Mouse (Mus musculus) heart, embryonic 16.5 days (tissue): ENCODE measurements around the gene Acer2. TPM values are rescaled to one million over a fixed set of nuclear protein-coding genes. Genes with fewer than 3 reads are reported as not detected.

Source experiments
- ATAC-seq: fragments of 200-750 bp; cut with Nextera tagmentation; replicated peaks from 2 replicates; pipeline ENCODE4 v1.8.0; 2017; ENCODE audit warnings: moderate number of reproducible peaks; ENCODE audit not compliant: insufficient read depth, low FRiP score; ENCODE audit errors: extremely low read depth
- H3K27ac ChIP-seq: fragments of 300-500 bp; sonication (generic); 2 replicates; pipeline ENCODE4 v1.5.1; 2014; ENCODE audit warnings: mild to moderate bottlenecking, low read length, control low read depth, moderate library complexity
- H3K27me3 ChIP-seq: fragments of 300-500 bp; sonication (generic); 2 replicates; pipeline ENCODE4 v1.6.1; 2014; ENCODE audit warnings: low read length, mixed read lengths; ENCODE audit not compliant: control insufficient read depth, insufficient read depth
- H3K36me3 ChIP-seq: fragments of 300-500 bp; sonication (generic); 2 replicates; pipeline ENCODE4 v1.6.1; 2014; ENCODE audit not compliant: control insufficient read depth, insufficient read depth
- H3K4me1 ChIP-seq: fragments of 300-500 bp; sonication (generic); 2 replicates; pipeline ENCODE4 v1.6.1; 2014; ENCODE audit warnings: low read length, mixed read lengths; ENCODE audit not compliant: control insufficient read depth, insufficient read depth
- H3K4me2 ChIP-seq: fragments of 300-500 bp; sonication (generic); 2 replicates; pipeline ENCODE4 v1.6.1; 2014; ENCODE audit warnings: low read depth, mild to moderate bottlenecking, control low read depth, low read length
- H3K4me3 ChIP-seq: fragments of 300-500 bp; sonication (generic); 2 replicates; pipeline ENCODE4 v1.5.1; 2014; ENCODE audit warnings: mild to moderate bottlenecking, control low read depth, low read length
- H3K9ac ChIP-seq: fragments of 300-500 bp; sonication (generic); 2 replicates; pipeline ENCODE4 v1.6.1; 2014; ENCODE audit warnings: low read length, control low read depth
- H3K9me3 ChIP-seq: fragments of 300-500 bp; sonication (generic); replicated peaks from 2 replicates; pipeline ENCODE4 v1.6.1; 2016; ENCODE audit warnings: low read length; ENCODE audit not compliant: control insufficient read depth
- WGBS: fragments of 180-500 bp; shearing (Covaris S2); extraction: QIAGEN DNeasy Blood & Tissue Kit; methylation state at CpG from one replicate; pipeline ENCODE4 v1.1.7; 2014; 5-methylcytosine and 5-hydroxymethylcytosine counted together
- polyA plus RNA-seq: library from polyadenylated mRNA; unstranded; fragments of >200 nt; fragmentation: Nextera tagmentation; extraction: Ambion mirVana; gene quantifications from 2 replicates; pipeline ENCODE4 v1.2.1, GENCODE M21; 2015

Gene Acer2
- polyA plus RNA-seq, 1 experiment from 2014 or later = 31.2 TPM

DNA sequence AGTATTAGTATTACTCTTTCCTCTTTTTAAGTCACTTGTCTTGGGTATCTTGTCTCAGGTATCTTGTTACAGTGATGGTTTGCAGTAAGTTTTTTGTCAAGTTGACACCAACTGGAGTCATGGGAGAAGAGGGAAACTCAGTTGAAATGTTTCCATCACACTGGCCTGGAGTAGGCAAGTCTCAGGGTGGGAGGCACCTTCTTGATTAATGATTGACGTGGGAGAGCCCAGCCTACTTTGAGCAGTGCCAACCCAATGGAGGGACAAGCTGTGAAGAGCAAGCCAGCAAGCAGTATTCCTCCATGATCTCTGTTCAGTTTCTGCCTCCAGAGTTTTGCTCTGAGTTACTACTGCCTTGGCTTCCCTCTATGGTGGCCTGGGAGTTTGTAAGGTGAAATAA lies 31.7 kb downstream of the Acer2 start:
- no peak overlapping the region for H3K27ac ChIP-seq
- H3K36me3 ChIP-seq = 0 out of 2 replicates have a peak, but pooled peaks cover 4% of the 10 kb centered on the region
- no peaks in the 10 kb centered on the region for H3K27me3 ChIP-seq
- H3K9ac ChIP-seq = no peak overlapping the region
- no peak for ATAC-seq
- H3K9me3 ChIP-seq = peaks cover 4% of the 10 kb centered on the region
- no peak overlapping the region for H3K4me2 ChIP-seq
- H3K4me3 ChIP-seq = no peak overlapping the region
- 84% methylated on average over 1 of the region's 1 CpGs for WGBS
- H3K4me1 ChIP-seq = no peaks in the 10 kb centered on the region

DNA sequence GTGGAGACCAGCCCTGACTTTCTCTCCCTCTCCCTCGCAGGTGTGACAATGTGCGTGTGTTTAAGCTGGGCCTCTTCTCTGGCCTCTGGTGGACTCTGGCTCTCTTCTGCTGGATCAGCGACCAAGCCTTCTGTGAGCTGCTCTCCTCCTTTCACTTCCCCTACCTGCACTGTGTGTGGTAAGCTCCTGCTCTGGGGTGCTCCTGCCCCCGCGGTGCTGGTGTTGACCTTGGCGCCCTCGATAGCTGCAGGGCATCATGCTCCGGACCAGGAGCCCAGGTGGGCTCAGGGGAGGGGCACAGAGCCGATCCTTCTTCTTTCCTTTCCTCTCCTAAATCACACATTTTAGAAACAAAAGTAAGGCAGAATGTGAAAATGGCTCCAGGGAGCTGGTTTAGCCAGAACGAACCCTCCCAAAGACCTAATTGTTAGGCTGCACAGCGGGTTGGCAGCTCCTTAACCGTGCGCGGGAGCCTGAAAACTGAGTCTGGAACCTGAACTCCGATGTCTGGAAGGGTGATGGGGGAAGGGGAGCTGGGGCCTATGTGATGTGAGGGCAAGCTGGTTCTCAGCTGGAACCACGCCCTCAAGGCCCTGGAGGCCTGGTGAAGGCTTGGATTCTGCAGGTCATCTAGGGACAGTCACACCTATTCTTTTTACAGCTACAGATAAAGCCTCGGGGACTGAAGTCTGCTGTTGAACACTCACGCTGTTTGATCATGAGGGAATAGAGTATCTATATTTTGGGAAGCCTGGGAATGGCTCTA lies 37.6 kb downstream of the Acer2 start:
- Histone ChIP-seq H3K4me3 (no peak overlapping the region), H3K27ac (no peak overlapping the region), H3K9me3 (peaks cover 4% of the 10 kb centered on the region), H3K9ac (no peak overlapping the region), H3K4me1 (peaks cover 2% of the 10 kb centered on the region; the same call in 1 of the 2 replicates), H3K4me2 (no peak overlapping the region), H3K27me3 (no peaks in the 10 kb centered on the region), H3K36me3 (peaks cover 8% of the 10 kb centered on the region; the same call in 1 of the 2 replicates)
- WGBS = 39% methylated on average over 18 of the region's 18 CpGs
- ATAC-seq = 0 out of 2 replicates have a peak, but pooled peaks have one; percentile 18

DNA sequence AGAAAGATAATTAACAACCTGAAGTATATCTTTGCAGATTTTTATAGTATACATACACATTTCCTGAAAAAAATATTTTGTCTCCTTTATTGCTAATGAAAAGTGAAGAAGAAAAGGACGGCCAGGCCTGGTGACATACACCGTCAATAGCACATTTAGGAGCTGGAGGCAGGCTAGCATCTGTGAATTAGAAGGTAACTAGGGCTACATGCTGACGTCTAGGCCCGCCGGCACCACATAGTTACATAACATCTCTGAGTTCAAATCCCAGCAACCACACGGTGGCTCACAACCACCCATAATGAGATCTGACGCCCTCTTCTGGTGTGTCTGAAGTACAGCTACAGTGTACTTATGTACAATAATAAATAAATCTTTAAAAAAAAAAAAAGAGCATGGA lies 38.6 kb downstream of the Acer2 start:
- Histone ChIP-seq H3K27me3 (no peaks in the 10 kb centered on the region), H3K36me3 (peaks cover 8% of the 10 kb centered on the region; the same call in 1 of the 2 replicates), H3K4me3 (no peak overlapping the region), H3K9me3 (peaks cover 4% of the 10 kb centered on the region), H3K4me2 (no peak overlapping the region), H3K9ac (no peak overlapping the region), H3K27ac (no peak overlapping the region), H3K4me1 (peaks cover 2% of the 10 kb centered on the region; the same call in 1 of the 2 replicates)
- WGBS = 73% methylated on average over 7 of the region's 7 CpGs
- ATAC-seq = no peak

DNA sequence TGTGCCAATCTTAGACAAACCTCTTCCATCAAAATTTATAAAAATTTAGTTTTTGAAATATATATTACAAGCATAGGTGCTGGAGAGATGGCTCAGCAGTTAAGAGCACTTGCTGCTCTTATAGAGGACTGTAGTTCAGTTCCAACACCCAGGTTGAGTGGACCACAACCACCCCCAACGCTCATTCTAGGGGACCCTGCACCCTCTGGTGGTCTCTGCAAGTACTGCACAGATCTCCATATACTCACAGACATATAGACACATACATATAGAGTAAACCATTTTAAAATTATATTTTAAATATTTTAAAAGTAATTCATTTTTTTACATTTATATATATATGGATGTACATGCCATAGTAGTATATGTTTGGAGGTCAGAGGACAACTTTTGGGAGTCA lies 41.9 kb downstream of the Acer2 start:
- Histone ChIP-seq H3K9ac (no peak overlapping the region), H3K27ac (no peak overlapping the region), H3K4me3 (no peak overlapping the region), H3K27me3 (no peaks in the 10 kb centered on the region), H3K4me2 (no peak overlapping the region), H3K36me3 (peaks cover 5% of the 10 kb centered on the region; the same call in 1 of the 2 replicates), H3K4me1 (peaks cover 2% of the 10 kb centered on the region; the same call in 1 of the 2 replicates), H3K9me3 (no peaks in the 10 kb centered on the region)
- no peak for ATAC-seq
- WGBS = 71% methylated on average over 1 of the region's 1 CpGs

DNA sequence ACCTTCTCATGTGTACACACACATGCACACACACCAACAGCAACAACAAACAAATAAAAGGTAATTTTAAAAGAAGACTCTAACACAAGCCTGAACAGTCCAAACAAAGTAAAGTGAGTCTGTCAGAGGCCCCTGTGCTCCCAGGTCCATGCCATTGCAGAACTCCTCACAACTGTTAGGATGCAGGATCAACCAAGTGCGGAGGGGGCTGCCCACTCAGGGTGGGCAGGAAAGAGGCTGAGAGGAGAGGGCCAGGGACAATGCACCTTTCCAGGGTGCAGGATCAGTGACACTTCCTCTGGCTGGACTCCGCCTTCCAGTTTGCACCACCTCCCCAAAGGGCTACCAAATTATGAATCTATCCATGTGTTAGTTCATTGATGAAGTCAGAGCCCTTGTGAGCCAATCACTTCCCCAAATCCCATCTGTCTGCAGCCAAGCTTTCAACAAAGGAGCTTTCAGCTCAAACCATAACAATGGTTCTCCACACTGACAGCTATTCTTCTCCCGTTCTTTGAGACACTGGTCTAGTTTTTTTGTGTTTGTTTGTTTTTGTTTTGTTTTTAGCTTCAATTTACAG lies 49.4 kb downstream of the Acer2 start:
- no peak overlapping the region; the same call in 1 of the 2 replicates for H3K9ac ChIP-seq
- no peak overlapping the region for H3K4me2 ChIP-seq
- H3K4me3 ChIP-seq = no peak overlapping the region
- H3K9me3 ChIP-seq = no peaks in the 10 kb centered on the region
- H3K4me1 ChIP-seq = no peaks in the 10 kb centered on the region
- no peak overlapping the region for H3K27ac ChIP-seq
- 72% methylated on average over 3 of the region's 3 CpGs for WGBS
- no peak for ATAC-seq
- no peaks in the 10 kb centered on the region for H3K27me3 ChIP-seq
- no peaks in the 10 kb centered on the region for H3K36me3 ChIP-seq

DNA sequence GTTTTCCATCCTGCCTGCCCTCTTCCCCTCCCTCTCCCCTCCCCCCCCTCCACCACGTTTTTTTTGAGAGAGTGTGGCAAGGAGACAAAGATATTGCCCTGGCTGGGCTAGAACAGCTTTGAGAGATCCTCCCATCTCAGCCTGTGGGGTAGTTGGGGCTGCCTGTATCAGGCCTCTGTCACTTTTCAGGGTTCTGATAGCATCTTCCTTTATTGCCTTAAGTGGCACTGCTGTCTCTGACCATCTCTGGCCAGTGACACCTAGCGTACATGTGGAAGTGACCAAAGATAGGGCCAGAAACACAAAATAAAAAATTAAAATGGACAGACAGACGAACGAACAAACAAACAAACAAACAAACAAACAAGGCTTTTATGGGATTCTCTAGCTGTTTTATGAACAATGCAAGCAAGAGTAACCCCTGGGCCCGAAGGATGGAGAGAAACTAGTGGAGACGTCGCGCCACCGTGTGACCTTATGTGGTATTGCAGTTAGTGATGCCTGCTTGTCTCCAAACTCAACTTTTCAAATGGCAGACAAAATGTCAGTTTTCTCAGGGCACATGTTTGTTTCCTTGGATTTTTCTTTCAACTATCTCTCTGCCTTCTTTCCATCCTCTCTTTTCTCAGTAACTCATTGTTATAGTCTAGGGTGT lies 50.7 kb downstream of the Acer2 start:
- no peak overlapping the region for H3K4me2 ChIP-seq
- H3K36me3 ChIP-seq = no peaks in the 10 kb centered on the region
- no peak overlapping the region for H3K27ac ChIP-seq
- no peaks in the 10 kb centered on the region for H3K4me1 ChIP-seq
- no peaks in the 10 kb centered on the region for H3K9me3 ChIP-seq
- H3K4me3 ChIP-seq = no peak overlapping the region
- 9% methylated on average over 9 of the region's 9 CpGs for WGBS
- H3K27me3 ChIP-seq = no peaks in the 10 kb centered on the region
- no peak for ATAC-seq
- H3K9ac ChIP-seq = no peak overlapping the region

DNA sequence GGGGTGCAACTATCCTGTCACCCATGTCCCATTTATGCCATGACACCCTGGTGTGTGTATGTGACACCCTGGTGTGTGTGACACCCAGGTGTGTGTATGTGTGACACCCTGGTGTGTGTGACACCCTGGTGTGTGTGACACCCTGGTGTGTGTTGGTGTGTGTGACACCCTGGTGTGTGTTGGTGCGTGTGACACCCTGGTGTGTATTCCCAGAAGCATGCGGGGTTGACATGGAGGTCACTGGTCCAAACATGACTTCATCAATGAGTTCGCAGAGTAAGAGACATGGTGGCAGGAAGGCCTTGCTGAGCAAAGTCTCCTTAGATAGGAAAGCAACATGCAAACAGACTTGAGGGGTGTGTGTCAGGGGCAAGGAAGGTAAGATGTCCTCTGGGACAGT lies 52.8 kb downstream of the Acer2 start:
- Histone ChIP-seq H3K4me3 (no peak overlapping the region), H3K27ac (no peak overlapping the region), H3K27me3 (no peaks in the 10 kb centered on the region), H3K9ac (no peak overlapping the region), H3K9me3 (no peaks in the 10 kb centered on the region), H3K36me3 (no peaks in the 10 kb centered on the region), H3K4me2 (no peak overlapping the region), H3K4me1 (peaks cover 2% of the 10 kb centered on the region; the same call in 1 of the 2 replicates)
- WGBS = 82% methylated on average over 3 of the region's 3 CpGs
- ATAC-seq = no peak

DNA sequence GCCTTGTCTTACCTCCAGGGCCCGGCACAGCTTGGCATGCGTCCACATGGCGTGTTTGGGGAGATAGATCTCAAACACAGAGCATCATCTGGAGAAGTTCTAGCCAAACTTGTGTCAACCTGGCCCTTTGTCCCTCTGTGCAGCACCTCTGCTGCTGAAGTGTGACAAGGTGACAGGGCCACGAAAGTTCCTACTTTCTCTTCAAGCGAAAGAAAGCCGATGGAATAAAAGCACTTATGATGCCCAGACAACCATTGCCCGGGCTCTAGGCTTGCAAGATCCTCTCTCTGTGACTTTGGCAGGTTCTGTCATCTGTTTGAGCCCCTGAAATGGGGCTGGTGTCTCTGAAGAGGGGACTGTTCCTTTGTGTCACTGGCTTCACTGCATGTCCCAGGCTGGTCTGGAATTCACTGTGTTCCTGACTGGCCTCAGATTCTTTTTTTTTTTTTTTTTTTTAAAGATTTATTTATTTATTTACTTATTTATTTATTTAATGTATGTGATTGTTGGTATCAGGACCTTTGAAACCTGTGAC lies 56.0 kb downstream of the Acer2 start:
- H3K27me3 ChIP-seq = no peaks in the 10 kb centered on the region
- WGBS = 75% methylated on average over 7 of the region's 7 CpGs
- peak overlapping the region; percentile 77 for H3K4me2 ChIP-seq
- H3K4me3 ChIP-seq = peak overlapping the region; percentile 60
- peaks cover 2% of the 10 kb centered on the region; the same call in 1 of the 2 replicates for H3K4me1 ChIP-seq
- H3K9me3 ChIP-seq = no peaks in the 10 kb centered on the region
- no peak overlapping the region for H3K27ac ChIP-seq
- ATAC-seq = no peak
- no peaks in the 10 kb centered on the region for H3K36me3 ChIP-seq
- H3K9ac ChIP-seq = no peak overlapping the region; the same call in 1 of the 2 replicates
